Mouse (Mus musculus) heart, embryonic 15.5 days (tissue): ENCODE measurements around the gene Med29. TPM values are rescaled to one million over a fixed set of nuclear protein-coding genes. Genes with fewer than 3 reads are reported as not detected.

Experiments
- ATAC-seq: fragments of 200-750 bp; cut with Nextera tagmentation; replicated peaks from 2 replicates; pipeline ENCODE4 v1.8.0; 2017; ENCODE audit warnings: low read depth, moderate TSS enrichment; ENCODE audit not compliant: insufficient number of reproducible peaks, insufficient read depth, low FRiP score
- H3K27ac ChIP-seq: fragments of 300-500 bp; sonication (generic); 2 replicates; pipeline ENCODE4 v1.5.1; 2015; ENCODE audit warnings: mild to moderate bottlenecking, inconsistent platforms
- H3K27me3 ChIP-seq: fragments of 300-500 bp; sonication (generic); 2 replicates; pipeline ENCODE4 v1.6.1; 2015; ENCODE audit warnings: inconsistent platforms
- H3K36me3 ChIP-seq: fragments of 300-500 bp; sonication (generic); 2 replicates; pipeline ENCODE4 v1.6.1; 2015; ENCODE audit warnings: mild to moderate bottlenecking, inconsistent platforms
- H3K4me1 ChIP-seq: fragments of 300-500 bp; sonication (generic); replicated peaks from 2 replicates; pipeline ENCODE4 v1.6.1; 2015; ENCODE audit warnings: inconsistent platforms
- H3K4me2 ChIP-seq: fragments of 300-500 bp; sonication (generic); 2 replicates; pipeline ENCODE4 v1.6.1; 2015; ENCODE audit warnings: inconsistent platforms, mild to moderate bottlenecking, moderate library complexity
- H3K4me3 ChIP-seq: fragments of 300-500 bp; sonication (generic); 2 replicates; pipeline ENCODE4 v1.5.1; 2015; ENCODE audit warnings: mild to moderate bottlenecking, inconsistent platforms
- H3K9ac ChIP-seq: fragments of 300-500 bp; sonication (generic); 2 replicates; pipeline ENCODE4 v1.6.1; 2015; ENCODE audit warnings: mild to moderate bottlenecking, inconsistent platforms
- H3K9me3 ChIP-seq: fragments of 300-500 bp; sonication (generic); replicated peaks from 2 replicates; pipeline ENCODE4 v1.6.1; 2016; ENCODE audit warnings: inconsistent platforms
- WGBS: fragments of 180-500 bp; shearing (Covaris S2); methylation state at CpG from one replicate; pipeline ENCODE4 v1.1.7; 2015; ENCODE audit warnings: mixed read lengths; 5-methylcytosine and 5-hydroxymethylcytosine counted together
- polyA plus RNA-seq: library from polyadenylated mRNA; unstranded; fragments of >200 nt; fragmentation: Nextera tagmentation; extraction: Ambion mirVana; gene quantifications from 2 replicates; pipeline ENCODE4 v1.2.1, GENCODE M21; 2015

Med29 gene
- polyA plus RNA-seq, 1 experiment from 2014 or later: 42.0 TPM

DNA sequence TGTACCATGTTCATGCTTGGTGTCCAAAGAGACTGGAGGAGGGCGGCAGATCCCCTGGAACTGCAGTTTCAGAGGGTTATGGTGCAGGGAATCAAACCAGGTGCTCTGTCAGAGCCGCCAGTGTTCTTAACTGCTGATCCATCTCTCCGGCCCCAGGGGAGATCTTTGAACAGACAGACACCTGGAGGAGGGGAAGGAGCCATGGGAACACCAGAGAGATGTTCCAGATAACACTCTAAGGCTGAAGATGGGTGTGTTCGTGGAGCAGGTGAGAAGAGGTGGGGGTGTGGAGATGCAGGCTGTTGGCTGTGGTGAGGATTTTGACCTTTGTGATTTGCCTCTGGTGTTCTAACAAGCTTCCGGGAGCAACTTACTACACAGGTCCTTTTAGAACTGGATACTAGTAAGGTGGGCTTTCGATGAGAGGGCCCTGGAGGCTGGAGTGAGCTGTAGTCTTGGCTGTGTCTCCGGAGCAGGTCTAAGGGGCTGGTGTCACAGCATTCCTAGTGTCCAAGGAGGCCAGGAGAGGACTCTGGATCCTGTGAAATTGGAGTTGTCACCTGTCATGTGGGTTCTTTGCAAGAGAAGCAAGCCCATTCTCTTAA, 18.5 kb downstream of the Med29 start:
- Histone ChIP-seq H3K27me3 (no peaks in the 10 kb centered on the region), H3K9ac (no peak overlapping the region), H3K9me3 (no peaks in the 10 kb centered on the region), H3K36me3 (peaks cover 8% of the 10 kb centered on the region), H3K27ac (peak overlapping the region; percentile 98), H3K4me3 (no peak overlapping the region), H3K4me1 (peaks cover 51% of the 10 kb centered on the region), H3K4me2 (no peak overlapping the region)
- WGBS: 77% methylated on average over 7 of the region's 7 CpGs
- ATAC-seq: no peak

DNA sequence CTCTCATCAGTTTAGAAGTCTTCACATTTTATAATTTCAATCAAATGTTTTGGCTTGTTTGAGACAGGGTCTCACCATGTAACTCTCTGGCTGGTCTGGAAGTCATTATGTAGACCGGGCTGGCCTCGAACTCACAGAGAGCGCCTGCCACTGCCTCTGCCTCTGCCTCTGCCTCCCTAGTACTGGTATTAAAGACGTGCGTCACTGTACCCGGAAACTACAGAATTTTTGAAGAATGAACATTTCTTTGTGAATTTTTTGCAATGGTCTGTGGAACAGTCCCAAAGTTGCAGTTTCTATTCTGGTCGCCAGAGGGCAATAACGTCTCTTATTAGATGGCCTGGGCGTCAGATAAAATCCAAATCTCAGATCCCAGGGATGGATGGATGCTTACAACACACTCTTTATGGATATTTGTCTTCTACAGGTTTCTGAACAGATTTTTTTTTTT, 19.4 kb downstream of the Med29 start:
- WGBS: 1% methylated on average over 9 of the region's 9 CpGs
- peaks cover 50% of the 10 kb centered on the region for H3K4me1 ChIP-seq

DNA sequence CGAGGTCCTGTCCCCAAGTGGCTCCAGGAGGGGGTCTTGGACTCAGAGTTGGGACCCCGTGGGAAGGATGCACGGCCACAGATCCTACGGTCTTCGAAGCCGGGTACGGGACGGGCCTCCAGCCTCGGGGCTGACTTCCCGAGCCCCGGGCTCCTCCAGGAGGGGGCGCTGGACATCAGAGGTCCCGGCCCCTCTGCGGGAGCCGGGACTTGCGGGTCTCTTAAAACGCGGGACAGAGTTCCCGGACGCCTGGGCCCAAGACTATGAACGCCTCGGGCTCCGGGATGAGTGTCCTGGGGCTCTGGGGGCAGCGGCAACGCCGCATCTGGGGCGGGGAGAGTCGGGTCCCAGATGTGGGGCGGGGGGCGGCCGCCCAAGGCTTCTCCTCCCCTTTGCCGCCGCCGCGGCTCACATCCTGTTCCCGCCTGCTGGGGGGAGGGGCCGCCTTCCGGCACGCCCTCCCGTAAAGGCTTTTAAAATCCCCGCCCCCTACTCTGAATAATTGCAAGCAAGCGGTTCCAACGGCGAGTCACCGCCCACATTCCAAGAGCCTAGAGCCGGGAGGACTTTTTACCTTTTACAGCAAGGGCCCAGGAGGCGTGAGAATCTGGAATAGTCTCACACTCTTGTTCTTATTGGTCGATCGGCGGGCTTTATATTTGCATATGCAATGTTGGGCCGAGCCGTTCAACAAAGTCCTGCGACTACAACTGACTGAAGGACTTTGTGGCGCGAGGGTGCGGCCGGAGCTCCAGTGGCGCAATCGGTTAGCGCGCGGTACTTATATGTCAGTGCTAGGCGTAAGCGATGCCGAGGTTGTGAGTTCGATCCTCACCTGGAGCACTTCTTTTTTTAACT, 20.0 kb downstream of the Med29 start, which contains the start of gene Plekhg2:
Gene Plekhg2, minus strand, starts transcription at position 349 of the 858 bp plus-strand sequence.
- peak within 1 kb of the TSS; percentile 74 for H3K4me3 ChIP-seq
- WGBS: under 1% methylated on average over 66 of the region's 66 CpGs
- peak within 1 kb of the TSS; percentile 81 for H3K4me2 ChIP-seq
- peak within 1 kb of the TSS; percentile 85 for H3K9ac ChIP-seq
- H3K4me1 ChIP-seq: peaks cover 47% of the 10 kb centered on the region
- ATAC-seq: peak; percentile 88
- no peaks in the 10 kb centered on the region for H3K27me3 ChIP-seq
- H3K27ac ChIP-seq: peak within 1 kb of the TSS; percentile 97
- no peaks in the 10 kb centered on the region for H3K9me3 ChIP-seq
- peaks cover 23% of the 10 kb centered on the region for H3K36me3 ChIP-seq

More for the DNA sequence above, 19.4 kb downstream of the Med29 start:
- Histone ChIP-seq H3K27me3 (no peaks in the 10 kb centered on the region), H3K4me2 (peak overlapping the region; percentile 81), H3K9ac (0 out of 2 replicates have a peak overlapping the region, but pooled peaks have one; percentile 41), H3K9me3 (no peaks in the 10 kb centered on the region), H3K4me3 (peak overlapping the region; percentile 74), H3K36me3 (peaks cover 16% of the 10 kb centered on the region), H3K27ac (peak overlapping the region; percentile 97)
- ATAC-seq: peak; percentile 1

DNA sequence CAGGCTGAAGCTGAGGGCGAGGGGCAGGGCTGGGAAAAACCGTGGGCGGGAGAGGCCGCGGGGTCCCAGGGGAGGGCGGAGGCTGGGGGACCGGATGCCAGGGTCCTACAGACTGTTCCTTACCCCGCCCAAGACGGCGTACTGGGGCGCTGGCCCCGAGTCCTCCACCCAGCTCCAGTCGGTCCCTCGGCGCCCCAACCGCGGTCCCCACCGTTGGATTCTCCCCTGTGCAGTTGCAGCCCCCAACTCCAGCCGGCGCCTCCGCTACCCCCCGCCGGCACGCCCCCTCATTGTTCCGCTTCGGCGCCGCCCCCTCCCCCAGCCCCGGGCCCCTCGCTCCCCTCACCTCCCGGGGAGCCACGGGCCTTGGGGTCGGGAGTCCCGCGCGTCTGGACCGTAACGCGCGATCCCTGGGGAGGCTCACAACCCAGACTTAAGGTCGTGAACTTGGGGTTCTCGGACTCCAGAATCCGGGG, 21.0 kb downstream of the Med29 start:
- Histone ChIP-seq H3K9ac (peak overlapping the region; percentile 85), H3K9me3 (no peaks in the 10 kb centered on the region), H3K27me3 (no peaks in the 10 kb centered on the region), H3K4me3 (peak overlapping the region; percentile 74), H3K4me2 (peak overlapping the region; percentile 81), H3K4me1 (peaks cover 40% of the 10 kb centered on the region), H3K27ac (peak overlapping the region; percentile 97), H3K36me3 (peaks cover 32% of the 10 kb centered on the region)
- ATAC-seq: no peak
- WGBS: 0% methylated on average over 40 of the region's 43 CpGs

DNA sequence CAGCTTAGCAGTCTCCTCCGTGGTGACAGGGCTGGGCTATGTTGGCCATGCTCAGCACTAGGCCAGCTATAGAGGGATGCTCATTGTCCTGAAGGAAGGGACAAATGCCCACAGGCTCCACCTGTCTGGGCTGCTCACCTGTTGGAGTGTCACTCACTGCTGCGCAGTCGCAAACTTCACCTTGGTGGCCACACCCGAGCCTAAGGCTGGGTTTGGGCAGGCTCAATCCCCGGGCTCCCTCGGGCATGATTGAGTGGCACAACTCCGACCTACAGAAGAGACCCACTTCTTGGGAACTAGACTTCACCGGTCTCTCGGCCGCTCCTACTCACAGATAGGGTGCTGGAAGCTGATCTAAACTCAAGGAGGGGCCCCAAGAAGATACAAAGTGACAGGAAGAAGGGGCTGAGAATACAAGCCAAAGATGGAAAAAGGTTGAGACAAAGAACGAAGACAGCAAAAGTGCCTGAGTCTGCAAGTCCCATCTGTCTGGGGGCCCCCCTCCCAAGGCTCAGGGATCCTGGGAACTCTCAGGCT, 21.5 kb downstream of the Med29 start:
- Histone ChIP-seq H3K4me2 (peak overlapping the region; percentile 81), H3K4me1 (peaks cover 34% of the 10 kb centered on the region), H3K9me3 (no peaks in the 10 kb centered on the region), H3K4me3 (peak overlapping the region; percentile 74), H3K27ac (peak overlapping the region; percentile 97), H3K36me3 (peaks cover 37% of the 10 kb centered on the region), H3K9ac (peak overlapping the region; percentile 85), H3K27me3 (no peaks in the 10 kb centered on the region)
- no peak for ATAC-seq
- 11% methylated on average over 11 of the region's 11 CpGs for WGBS

DNA sequence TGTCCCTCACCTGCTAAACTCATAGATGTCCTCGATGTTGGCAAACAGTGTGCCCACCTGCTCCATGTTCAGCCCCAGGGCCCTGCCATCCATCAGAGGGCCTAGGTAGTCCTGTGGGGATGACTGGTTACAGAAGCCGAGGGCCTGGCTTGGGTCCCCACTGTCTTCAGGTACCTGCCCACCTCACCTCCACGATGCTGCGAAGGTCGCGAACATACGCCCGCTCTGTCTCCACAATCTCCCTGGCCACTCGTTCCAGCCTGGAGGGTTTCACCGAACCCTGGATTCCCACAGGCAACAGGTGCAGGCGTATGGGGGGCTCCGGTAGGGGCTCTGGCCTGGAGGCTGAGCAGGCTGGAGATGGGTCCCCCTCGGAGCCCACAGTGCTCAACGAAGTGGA, 22.5 kb downstream of the Med29 start:
- Histone ChIP-seq H3K4me3 (peak overlapping the region; percentile 74), H3K36me3 (peaks cover 47% of the 10 kb centered on the region), H3K9me3 (no peaks in the 10 kb centered on the region), H3K4me2 (peak overlapping the region; percentile 81), H3K27ac (no peak overlapping the region), H3K9ac (peak overlapping the region; percentile 85; the same call in 1 of the 2 replicates), H3K4me1 (peaks cover 30% of the 10 kb centered on the region), H3K27me3 (no peaks in the 10 kb centered on the region)
- WGBS: 87% methylated on average over 14 of the region's 14 CpGs
- ATAC-seq: no peak

DNA sequence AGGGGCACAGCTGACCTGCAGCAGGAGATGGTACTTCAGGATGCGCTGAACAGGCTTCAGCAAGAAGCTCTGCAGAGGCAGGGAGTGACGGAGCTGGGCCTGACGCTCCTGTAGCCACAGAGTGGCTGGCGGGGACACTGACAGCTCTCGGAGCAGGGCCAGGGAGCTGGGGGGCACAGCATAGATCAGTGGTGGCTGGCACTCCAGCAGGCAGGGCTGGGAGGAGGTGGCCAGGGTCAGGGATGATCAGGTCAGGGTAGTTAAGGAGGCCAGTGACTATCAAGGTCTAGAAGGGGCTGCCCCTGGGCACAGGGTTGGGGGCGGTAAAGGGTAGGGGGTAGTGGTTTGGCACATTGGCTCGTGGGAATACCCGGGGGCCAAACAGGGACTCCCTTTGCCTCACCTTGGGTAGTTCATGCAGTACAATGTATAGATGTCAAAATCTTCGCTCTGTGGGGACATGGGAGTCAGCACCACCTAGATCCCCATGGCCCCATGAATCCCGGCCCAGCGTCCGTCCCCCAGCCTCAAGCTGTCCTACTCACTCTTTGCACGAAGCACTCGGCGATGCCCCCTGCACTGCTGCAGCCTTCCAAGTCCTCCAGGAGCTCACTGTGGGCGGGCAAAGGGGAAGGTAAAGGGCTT, 24.1 kb downstream of the Med29 start:
- WGBS: 86% methylated on average over 16 of the region's 16 CpGs
- no peak overlapping the region for H3K27ac ChIP-seq
- no peaks in the 10 kb centered on the region for H3K9me3 ChIP-seq
- H3K4me1 ChIP-seq: peaks cover 22% of the 10 kb centered on the region
- 0 out of 2 replicates have a peak overlapping the region, but pooled peaks have one; percentile 25 for H3K9ac ChIP-seq
- no peaks in the 10 kb centered on the region for H3K27me3 ChIP-seq
- H3K36me3 ChIP-seq: peaks cover 63% of the 10 kb centered on the region
- H3K4me3 ChIP-seq: no peak overlapping the region
- 0 out of 2 replicates have a peak overlapping the region, but pooled peaks have one; percentile 4 for H3K4me2 ChIP-seq
- ATAC-seq: no peak

DNA sequence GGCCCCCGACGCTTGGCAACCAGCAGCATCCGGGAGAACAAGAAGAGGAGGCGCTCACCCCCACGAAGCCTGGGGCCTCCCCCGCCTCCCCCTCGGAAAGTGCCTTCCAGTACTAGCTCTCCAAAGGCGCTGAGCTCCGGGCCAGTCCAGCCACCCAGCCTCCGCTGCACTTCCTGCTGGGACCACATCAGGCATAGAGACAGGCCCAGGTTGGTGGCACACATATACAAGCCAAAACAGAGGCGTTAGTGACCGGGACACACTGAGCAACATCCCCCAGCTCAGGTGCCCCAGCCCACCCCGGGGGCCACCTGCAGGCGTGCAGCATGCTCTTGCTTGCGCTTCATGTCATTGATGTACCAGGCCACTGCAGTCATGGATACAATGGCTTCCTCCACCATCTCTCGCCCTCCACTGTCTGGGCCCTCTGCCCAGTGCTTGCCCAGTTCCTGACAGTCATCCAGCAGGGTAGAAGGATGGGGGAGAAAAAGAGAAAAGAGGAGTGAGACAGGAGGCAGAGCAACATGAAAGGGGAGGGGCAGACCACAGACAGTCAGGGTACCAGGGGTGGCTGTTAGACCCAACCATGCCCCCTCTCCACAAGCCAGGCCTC, 24.7 kb downstream of the Med29 start:
- no peak overlapping the region for H3K4me3 ChIP-seq
- H3K27ac ChIP-seq: no peak overlapping the region
- no peaks in the 10 kb centered on the region for H3K27me3 ChIP-seq
- no peaks in the 10 kb centered on the region for H3K9me3 ChIP-seq
- ATAC-seq: no peak
- H3K9ac ChIP-seq: no peak overlapping the region
- H3K4me2 ChIP-seq: no peak overlapping the region
- H3K36me3 ChIP-seq: peaks cover 66% of the 10 kb centered on the region
- 86% methylated on average over 16 of the region's 16 CpGs for WGBS
- peaks cover 22% of the 10 kb centered on the region for H3K4me1 ChIP-seq

DNA sequence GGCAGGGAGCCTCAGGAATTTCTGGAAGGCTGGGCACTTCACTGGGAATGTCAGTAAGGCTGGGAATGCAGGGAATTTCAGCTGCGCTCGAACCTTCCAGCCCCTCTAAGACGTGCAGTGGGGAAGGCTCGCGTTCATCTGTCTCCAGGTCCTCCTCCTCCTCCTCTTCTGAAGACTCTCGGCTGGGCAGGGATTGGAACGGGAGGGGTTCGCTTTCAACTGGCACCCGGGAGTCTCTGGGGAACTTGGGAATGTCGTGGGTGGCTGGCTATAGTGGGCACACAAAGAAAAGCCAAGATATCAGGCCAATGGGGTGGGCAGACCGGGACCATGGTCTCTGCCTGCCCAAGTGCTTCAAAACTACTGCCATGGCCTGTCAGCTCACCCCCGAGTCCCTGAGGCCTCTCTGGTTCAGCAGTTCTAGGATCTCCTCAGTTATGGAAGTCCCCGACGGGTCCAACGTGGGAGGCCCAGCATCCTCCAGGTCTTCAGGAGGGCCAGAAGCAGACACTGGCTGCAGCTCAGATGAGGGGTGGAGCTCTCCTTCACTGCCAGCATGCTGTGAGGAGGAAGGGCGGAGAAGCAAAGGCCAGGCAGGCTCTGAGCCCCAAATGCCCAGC, 30.0 kb downstream of the Med29 start:
- H3K27me3 ChIP-seq: no peaks in the 10 kb centered on the region
- ATAC-seq: no peak
- no peaks in the 10 kb centered on the region for H3K9me3 ChIP-seq
- no peak overlapping the region; the same call in 1 of the 2 replicates for H3K27ac ChIP-seq
- H3K4me3 ChIP-seq: no peak overlapping the region
- peaks cover 80% of the 10 kb centered on the region for H3K36me3 ChIP-seq
- H3K4me2 ChIP-seq: no peak overlapping the region
- H3K9ac ChIP-seq: no peak overlapping the region
- H3K4me1 ChIP-seq: peaks cover 30% of the 10 kb centered on the region
- 49% methylated on average over 16 of the region's 16 CpGs for WGBS

DNA sequence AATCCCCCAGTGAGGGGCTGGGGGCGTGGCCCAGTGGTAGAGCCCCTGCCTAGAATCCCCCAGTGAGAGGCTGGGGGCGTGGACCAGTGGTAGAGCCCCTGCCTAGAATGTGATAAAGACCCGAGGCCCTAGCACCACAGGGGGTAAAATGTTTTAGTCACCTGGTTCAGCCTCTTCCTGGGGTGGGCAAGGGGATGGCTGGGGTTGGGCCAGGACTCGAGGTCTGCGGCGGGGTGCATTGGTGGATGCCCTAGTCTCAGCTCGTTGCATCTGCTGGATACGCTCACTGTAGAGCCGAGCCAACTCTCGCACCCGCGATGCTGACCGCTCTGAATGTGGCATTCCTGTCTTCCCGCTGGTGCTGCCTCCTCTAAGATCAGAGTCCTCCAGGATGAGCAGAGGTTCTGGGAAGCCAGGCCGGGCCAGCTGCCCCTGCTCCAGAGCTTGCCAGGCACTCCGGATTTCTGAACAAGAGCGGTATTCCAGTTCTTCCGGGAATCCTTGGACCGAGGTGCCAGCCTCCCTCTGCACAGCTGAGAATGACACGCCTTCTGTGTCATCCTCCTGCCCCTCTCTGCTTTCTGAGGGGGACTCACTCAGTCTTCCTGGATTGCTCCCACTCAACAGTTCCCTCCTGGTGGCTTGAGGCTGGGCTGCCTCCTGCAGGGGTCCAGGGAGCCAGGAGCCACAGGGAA, 30.7 kb downstream of the Med29 start:
- ATAC-seq: no peak
- Histone ChIP-seq H3K4me1 (peaks cover 38% of the 10 kb centered on the region), H3K36me3 (peaks cover 73% of the 10 kb centered on the region), H3K4me3 (no peak overlapping the region), H3K27me3 (no peaks in the 10 kb centered on the region), H3K9ac (no peak overlapping the region), H3K9me3 (no peaks in the 10 kb centered on the region), H3K4me2 (no peak overlapping the region), H3K27ac (no peak overlapping the region; the same call in 1 of the 2 replicates)
- 87% methylated on average over 20 of the region's 20 CpGs for WGBS
